Mouse (Mus musculus): ENCODE measurements around the gene Kif3c.

Gene Kif3c

GRCm38 (mm10) chr12:3364508-3365448 lies at the start of gene Kif3c:
Gene Kif3c, plus strand, starts transcription at chr12:3365132.
- DNase-seq: peak; percentile 92 to 94

- no peak for DNase-seq
Observed at GRCm38 (mm10) chr12:3316083-3316482, 48.8 kb upstream of the Kif3c start.

GRCm38 (mm10) chr12:3316937-3317336 lies 48.0 kb upstream of the Kif3c start:
- no peak for DNase-seq

GRCm38 (mm10) chr12:3319377-3319776 lies 45.6 kb upstream of the Kif3c start:
- no peak for DNase-seq

GRCm38 (mm10) chr12:3323241-3323640 lies 41.7 kb upstream of the Kif3c start:
- peak in 1 of 2 experiments; percentile 7 for DNase-seq

- no peak for DNase-seq
Observed at GRCm38 (mm10) chr12:3325232-3325631, 39.7 kb upstream of the Kif3c start.

- no peak for DNase-seq
Observed at GRCm38 (mm10) chr12:3329677-3330076, 35.3 kb upstream of the Kif3c start.

GRCm38 (mm10) chr12:3338931-3339330 lies 26.0 kb upstream of the Kif3c start:
- no peak for DNase-seq

- DNase-seq: no peak
Observed at GRCm38 (mm10) chr12:3344155-3344554, 20.8 kb upstream of the Kif3c start.

GRCm38 (mm10) chr12:3345038-3345437 lies 19.9 kb upstream of the Kif3c start:
- DNase-seq: no peak

GRCm38 (mm10) chr12:3347682-3348081 lies 17.2 kb upstream of the Kif3c start:
- no peak for DNase-seq

GRCm38 (mm10) chr12:3349387-3349786 lies 15.5 kb upstream of the Kif3c start:
- DNase-seq: no peak

- DNase-seq: peak; percentile 25 to 59
Observed at GRCm38 (mm10) chr12:3350136-3350535, 14.8 kb upstream of the Kif3c start.

- DNase-seq: no peak
Observed at GRCm38 (mm10) chr12:3352216-3352615, 12.7 kb upstream of the Kif3c start.

GRCm38 (mm10) chr12:3355068-3355467 lies 9.9 kb upstream of the Kif3c start:
- DNase-seq: no peak

GRCm38 (mm10) chr12:3356824-3357223 lies 8.1 kb upstream of the Kif3c start:
- DNase-seq: no peak

- DNase-seq: peak; percentile 89 to 92
Observed at GRCm38 (mm10) chr12:3359302-3359701, 5.6 kb upstream of the Kif3c start.

GRCm38 (mm10) chr12:3360043-3360442 lies 4.9 kb upstream of the Kif3c start:
- DNase-seq: no peak

GRCm38 (mm10) chr12:3364076-3364475 lies 856 bp upstream of the Kif3c start:
- peak; percentile 38 to 46 for DNase-seq

GRCm38 (mm10) chr12:3365449-3366189 lies 687 bp downstream of the Kif3c start:
- DNase-seq: peak; percentile 60 to 61

- DNase-seq: peak; percentile 24 to 26
Observed at GRCm38 (mm10) chr12:3366190-3366956, 1.4 kb downstream of the Kif3c start.

- DNase-seq: no peak
Observed at GRCm38 (mm10) chr12:3366957-3367260, 2.0 kb downstream of the Kif3c start.

GRCm38 (mm10) chr12:3368771-3369170 lies 3.8 kb downstream of the Kif3c start:
- peak in 1 of 2 experiments; percentile 26 for DNase-seq
